Mouse (Mus musculus) embryonic facial prominence, embryonic 12.5 days (tissue): ENCODE measurements around the gene Rars2. TPM values are rescaled to one million over a fixed set of nuclear protein-coding genes. Genes with fewer than 3 reads are reported as not detected.

ENCODE experiments used
- ATAC-seq: fragments of 200-750 bp; cut with Nextera tagmentation; 2 replicates; pipeline ENCODE4 v1.8.0; 2017; ENCODE audit not compliant: insufficient number of reproducible peaks, insufficient read depth, low FRiP score, low TSS enrichment
- H3K27ac ChIP-seq: fragments of 300-500 bp; sonication (generic); 2 replicates; pipeline ENCODE4 v1.5.1; 2016; ENCODE audit warnings: mild to moderate bottlenecking
- H3K27me3 ChIP-seq: fragments of 300-500 bp; sonication (generic); 2 replicates; pipeline ENCODE4 v1.6.1; 2016; ENCODE audit warnings: mild to moderate bottlenecking, moderate library complexity
- H3K36me3 ChIP-seq: fragments of 300-500 bp; sonication (generic); 2 replicates; pipeline ENCODE4 v1.6.1; 2016; ENCODE audit warnings: mild to moderate bottlenecking
- H3K4me1 ChIP-seq: fragments of 300-500 bp; sonication (generic); 2 replicates; pipeline ENCODE4 v1.6.1; 2016
- H3K4me2 ChIP-seq: fragments of 300-500 bp; sonication (generic); replicated peaks from 2 replicates; pipeline ENCODE4 v1.6.1; 2016; ENCODE audit warnings: mild to moderate bottlenecking, moderate library complexity
- H3K4me3 ChIP-seq: fragments of 300-500 bp; sonication (generic); 2 replicates; pipeline ENCODE4 v1.5.1; 2016; ENCODE audit warnings: mild to moderate bottlenecking
- H3K9ac ChIP-seq: fragments of 300-500 bp; sonication (generic); 2 replicates; pipeline ENCODE4 v1.6.1; 2016; ENCODE audit warnings: mild to moderate bottlenecking, moderate library complexity
- H3K9me3 ChIP-seq: fragments of 300-500 bp; sonication (generic); 2 replicates; pipeline ENCODE4 v1.6.1; 2016; ENCODE audit warnings: mild to moderate bottlenecking, moderate library complexity
- WGBS: fragments of 180-500 bp; shearing (Covaris S2); methylation state at CpG from one replicate; pipeline ENCODE4 v1.1.7; 2016; 5-methylcytosine and 5-hydroxymethylcytosine counted together
- polyA plus RNA-seq: library from polyadenylated mRNA; unstranded; fragments of >200 nt; fragmentation: Nextera tagmentation; extraction: Ambion mirVana; gene quantifications from 2 replicates; pipeline ENCODE4 v1.2.1, GENCODE M21; 2016

Rars2 gene
- polyA plus RNA-seq, 1 experiment from 2014 or later = 71.3 TPM

DNA sequence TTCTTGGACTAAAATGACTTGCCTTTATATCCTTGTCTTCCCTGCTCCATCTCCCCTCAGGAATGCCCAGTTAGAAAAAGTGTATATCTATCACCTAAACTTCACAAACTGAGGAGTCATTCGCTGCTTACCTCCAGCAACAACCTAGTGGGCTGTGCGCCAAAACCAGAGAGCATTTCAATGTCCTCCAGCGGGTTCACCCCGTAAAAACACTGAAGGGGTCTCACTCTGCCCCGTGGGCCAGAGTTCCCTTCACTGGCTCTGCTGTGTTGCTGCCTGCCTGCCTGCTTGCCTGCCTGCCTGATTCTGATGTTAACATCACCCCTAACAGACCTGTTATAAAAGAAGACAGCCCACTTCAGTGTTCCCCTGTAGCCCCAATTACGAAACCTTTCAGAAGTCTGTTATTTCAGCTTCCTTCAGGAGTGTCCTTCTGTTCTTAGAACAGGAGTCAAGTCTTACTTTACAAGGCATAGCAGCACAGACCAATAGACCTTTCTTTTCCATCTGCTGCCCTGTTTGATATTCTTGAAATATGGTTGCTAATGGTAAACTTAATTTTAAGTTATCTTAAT lies 1.1 kb upstream of the Rars2 start:
- H3K27me3 ChIP-seq = no peaks in the 10 kb centered on the region
- peaks cover 16% of the 10 kb centered on the region for H3K4me1 ChIP-seq
- no peak for ATAC-seq
- peak overlapping the region; percentile 92 for H3K4me2 ChIP-seq
- peak overlapping the region; percentile 83 for H3K4me3 ChIP-seq
- 0 out of 2 replicates have a peak, but pooled peaks cover 5% of the 10 kb centered on the region for H3K36me3 ChIP-seq
- H3K27ac ChIP-seq = no peak overlapping the region
- no peaks in the 10 kb centered on the region for H3K9me3 ChIP-seq
- WGBS = 75% methylated on average over 6 of the region's 6 CpGs
- peak overlapping the region; percentile 66 for H3K9ac ChIP-seq

DNA sequence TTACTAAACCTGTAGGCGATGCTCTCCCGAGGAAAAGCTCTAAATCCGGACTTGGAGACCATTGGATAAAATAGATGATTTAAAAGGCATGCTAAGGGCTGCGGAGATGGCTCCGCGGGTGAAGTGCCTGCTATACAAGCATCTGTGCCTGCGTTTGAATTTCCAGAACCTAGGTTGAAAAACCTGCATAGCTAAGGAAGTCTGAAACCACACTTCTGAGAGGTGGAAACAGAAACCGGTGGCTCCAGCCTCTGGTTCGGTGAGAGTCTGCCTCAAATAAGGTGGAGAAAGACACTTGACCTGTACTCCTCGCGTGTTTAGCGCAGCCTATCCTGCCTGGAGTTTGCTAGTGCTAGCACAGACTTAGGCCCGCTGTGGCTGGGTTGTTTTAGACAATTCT lies 546 bp downstream of the Rars2 start:
- H3K27me3 ChIP-seq = no peaks in the 10 kb centered on the region
- no peaks in the 10 kb centered on the region for H3K9me3 ChIP-seq
- H3K36me3 ChIP-seq = 0 out of 2 replicates have a peak, but pooled peaks cover 10% of the 10 kb centered on the region
- H3K4me3 ChIP-seq = peak overlapping the region; percentile 83
- ATAC-seq = no peak
- peak overlapping the region; percentile 92 for H3K4me2 ChIP-seq
- peak overlapping the region; percentile 70; the same call in 1 of the 2 replicates for H3K27ac ChIP-seq
- peak overlapping the region; percentile 66 for H3K9ac ChIP-seq
- 1% methylated on average over 13 of the region's 13 CpGs for WGBS
- peaks cover 16% of the 10 kb centered on the region for H3K4me1 ChIP-seq

DNA sequence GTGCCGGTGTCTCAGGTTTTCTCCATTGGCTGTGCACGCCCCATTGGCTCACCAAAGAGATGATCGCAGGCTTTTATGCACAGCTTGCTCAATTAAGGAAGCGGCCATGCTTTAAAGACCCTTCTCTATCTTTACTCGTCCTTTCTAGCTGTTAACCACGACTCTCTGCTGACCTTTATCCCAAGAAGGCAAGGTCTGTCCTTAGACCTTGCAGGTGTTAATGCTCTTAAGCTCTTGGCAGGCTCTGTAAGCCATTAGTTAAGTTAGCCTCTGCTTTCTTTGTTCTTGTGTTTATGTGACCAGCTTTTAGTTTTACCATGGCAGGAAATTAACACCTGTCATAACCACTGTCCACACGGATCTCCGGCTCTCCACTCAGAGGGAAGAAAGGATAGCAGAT lies 1.4 kb downstream of the Rars2 start:
- H3K4me2 ChIP-seq = peak overlapping the region; percentile 92
- H3K36me3 ChIP-seq = 0 out of 2 replicates have a peak, but pooled peaks cover 10% of the 10 kb centered on the region
- peaks cover 16% of the 10 kb centered on the region for H3K4me1 ChIP-seq
- no peaks in the 10 kb centered on the region for H3K27me3 ChIP-seq
- H3K9me3 ChIP-seq = no peaks in the 10 kb centered on the region
- no peak for ATAC-seq
- WGBS = 78% methylated on average over 8 of the region's 8 CpGs
- no peak overlapping the region for H3K9ac ChIP-seq
- no peak overlapping the region for H3K27ac ChIP-seq
- peak overlapping the region; percentile 83; the same call in 1 of the 2 replicates for H3K4me3 ChIP-seq

DNA sequence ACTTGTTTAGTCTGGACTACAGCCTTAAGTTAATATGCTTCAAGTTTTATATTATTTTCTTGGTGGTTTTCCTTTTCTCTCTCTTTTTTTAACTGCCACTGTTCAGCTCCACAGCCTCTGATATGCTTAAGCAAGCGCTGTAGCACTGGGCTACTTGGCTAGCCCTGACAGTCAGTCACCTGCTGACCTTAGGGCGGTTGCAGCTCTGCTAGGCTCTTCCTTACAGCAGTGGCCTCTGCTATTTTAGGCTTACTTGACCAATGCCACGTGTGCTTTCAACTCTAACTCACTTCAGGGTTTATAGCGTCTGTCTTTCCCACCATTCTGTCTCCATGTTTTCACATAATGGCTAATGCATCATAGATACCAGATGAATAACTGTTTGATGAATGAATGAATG lies 10.8 kb downstream of the Rars2 start:
- ATAC-seq = no peak
- H3K36me3 ChIP-seq = peaks cover 23% of the 10 kb centered on the region
- no peaks in the 10 kb centered on the region for H3K27me3 ChIP-seq
- H3K4me3 ChIP-seq = no peak overlapping the region
- H3K4me1 ChIP-seq = no peaks in the 10 kb centered on the region
- H3K9ac ChIP-seq = no peak overlapping the region
- H3K9me3 ChIP-seq = no peaks in the 10 kb centered on the region
- 85% methylated on average over 4 of the region's 4 CpGs for WGBS
- no peak overlapping the region for H3K4me2 ChIP-seq
- H3K27ac ChIP-seq = no peak overlapping the region

GRCm38 (mm10) chr4:34626401-34626800 lies 11.6 kb downstream of the Rars2 start:
- Histone ChIP-seq H3K27ac (no peak overlapping the region), H3K4me1 (no peaks in the 10 kb centered on the region), H3K27me3 (no peaks in the 10 kb centered on the region), H3K36me3 (peaks cover 30% of the 10 kb centered on the region), H3K9ac (no peak overlapping the region), H3K4me2 (no peak overlapping the region), H3K4me3 (no peak overlapping the region), H3K9me3 (no peaks in the 10 kb centered on the region)
- WGBS = 90% methylated on average over 6 of the region's 6 CpGs
- ATAC-seq = no peak

DNA sequence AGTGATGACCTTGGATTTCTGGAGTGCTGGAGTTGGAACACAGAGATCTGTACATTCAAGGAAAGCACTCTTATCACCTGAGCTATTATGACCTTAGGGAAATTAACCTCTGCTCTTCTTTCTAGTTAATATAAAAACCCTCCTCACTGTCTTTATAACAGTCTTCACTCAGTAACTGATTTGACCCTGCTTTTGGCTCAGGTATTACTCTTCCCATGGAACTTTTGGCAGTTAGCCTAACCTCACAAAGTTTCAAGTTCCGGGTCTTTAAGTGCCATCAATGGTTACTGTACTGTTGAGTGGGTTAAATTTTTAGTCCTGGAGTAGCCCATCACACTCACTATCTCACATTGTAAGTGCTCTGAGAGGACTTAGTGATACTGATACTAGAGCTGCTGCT lies 15.2 kb downstream of the Rars2 start:
- Histone ChIP-seq H3K27me3 (no peaks in the 10 kb centered on the region), H3K27ac (no peak overlapping the region), H3K4me1 (no peaks in the 10 kb centered on the region), H3K9ac (no peak overlapping the region), H3K9me3 (no peaks in the 10 kb centered on the region), H3K4me2 (no peak overlapping the region), H3K4me3 (no peak overlapping the region), H3K36me3 (peaks cover 46% of the 10 kb centered on the region)
- 82% methylated on average over 1 of the region's 1 CpGs for WGBS
- no peak for ATAC-seq

DNA sequence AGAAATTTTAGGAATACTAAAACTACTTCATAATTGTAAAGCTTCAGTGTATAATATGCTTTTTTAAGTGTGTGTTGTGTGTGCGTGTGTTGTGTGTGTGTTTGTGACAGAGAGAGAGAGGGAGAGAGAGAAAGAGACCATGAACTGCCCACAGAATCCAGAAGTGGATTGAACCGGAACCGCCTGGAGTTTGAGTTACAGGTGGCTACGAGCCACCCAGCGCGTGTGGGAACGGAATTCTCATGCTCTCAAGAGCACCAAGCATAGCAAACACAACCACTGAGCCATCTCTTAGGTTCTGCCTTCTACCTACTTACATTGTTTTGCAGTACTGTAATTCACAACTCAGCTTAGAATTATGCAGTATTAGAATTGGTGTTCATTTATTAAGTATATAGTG lies 19.4 kb downstream of the Rars2 start:
- H3K4me3 ChIP-seq = no peak overlapping the region
- no peak overlapping the region for H3K9ac ChIP-seq
- no peak overlapping the region for H3K4me2 ChIP-seq
- 88% methylated on average over 7 of the region's 7 CpGs for WGBS
- no peak overlapping the region for H3K27ac ChIP-seq
- ATAC-seq = no peak
- no peaks in the 10 kb centered on the region for H3K4me1 ChIP-seq
- H3K36me3 ChIP-seq = peaks cover 31% of the 10 kb centered on the region
- H3K9me3 ChIP-seq = no peaks in the 10 kb centered on the region
- H3K27me3 ChIP-seq = no peaks in the 10 kb centered on the region

GRCm38 (mm10) chr4:34636036-34636435 lies 21.3 kb downstream of the Rars2 start:
- Histone ChIP-seq H3K36me3 (peaks cover 34% of the 10 kb centered on the region), H3K27ac (no peak overlapping the region), H3K4me2 (no peak overlapping the region), H3K4me3 (no peak overlapping the region), H3K9me3 (no peaks in the 10 kb centered on the region), H3K9ac (no peak overlapping the region), H3K4me1 (no peaks in the 10 kb centered on the region), H3K27me3 (no peaks in the 10 kb centered on the region)
- ATAC-seq = no peak
- 78% methylated on average over 5 of the region's 5 CpGs for WGBS

- no peak for ATAC-seq
- Histone ChIP-seq H3K4me1 (no peaks in the 10 kb centered on the region), H3K4me2 (no peak overlapping the region), H3K9me3 (no peaks in the 10 kb centered on the region), H3K9ac (no peak overlapping the region), H3K27me3 (no peaks in the 10 kb centered on the region), H3K27ac (no peak overlapping the region), H3K36me3 (peaks cover 32% of the 10 kb centered on the region), H3K4me3 (no peak overlapping the region)
- WGBS = 94% methylated on average over 7 of the region's 7 CpGs
These were observed 22.6 kb downstream of the Rars2 start for GRCm38 (mm10) chr4:34637386-34637785.

GRCm38 (mm10) chr4:34637851-34638250 lies 23.1 kb downstream of the Rars2 start:
- H3K9me3 ChIP-seq = no peaks in the 10 kb centered on the region
- no peaks in the 10 kb centered on the region for H3K4me1 ChIP-seq
- H3K9ac ChIP-seq = no peak overlapping the region
- H3K27me3 ChIP-seq = no peaks in the 10 kb centered on the region
- no peak overlapping the region for H3K4me2 ChIP-seq
- H3K4me3 ChIP-seq = no peak overlapping the region
- WGBS = 85% methylated on average over 4 of the region's 4 CpGs
- H3K36me3 ChIP-seq = peaks cover 32% of the 10 kb centered on the region
- no peak overlapping the region for H3K27ac ChIP-seq
- no peak for ATAC-seq

GRCm38 (mm10) chr4:34639745-34640364 lies 25.1 kb downstream of the Rars2 start:
- no peaks in the 10 kb centered on the region for H3K4me1 ChIP-seq
- peak; percentile 47; the same call in 1 of the 2 replicates for ATAC-seq
- H3K27ac ChIP-seq = 0 out of 2 replicates have a peak overlapping the region, but pooled peaks have one; percentile 30
- no peaks in the 10 kb centered on the region for H3K27me3 ChIP-seq
- H3K9ac ChIP-seq = no peak overlapping the region
- peaks cover 26% of the 10 kb centered on the region for H3K36me3 ChIP-seq
- no peak overlapping the region for H3K4me3 ChIP-seq
- H3K4me2 ChIP-seq = no peak overlapping the region
- H3K9me3 ChIP-seq = no peaks in the 10 kb centered on the region
- 55% methylated on average over 5 of the region's 5 CpGs for WGBS

DNA sequence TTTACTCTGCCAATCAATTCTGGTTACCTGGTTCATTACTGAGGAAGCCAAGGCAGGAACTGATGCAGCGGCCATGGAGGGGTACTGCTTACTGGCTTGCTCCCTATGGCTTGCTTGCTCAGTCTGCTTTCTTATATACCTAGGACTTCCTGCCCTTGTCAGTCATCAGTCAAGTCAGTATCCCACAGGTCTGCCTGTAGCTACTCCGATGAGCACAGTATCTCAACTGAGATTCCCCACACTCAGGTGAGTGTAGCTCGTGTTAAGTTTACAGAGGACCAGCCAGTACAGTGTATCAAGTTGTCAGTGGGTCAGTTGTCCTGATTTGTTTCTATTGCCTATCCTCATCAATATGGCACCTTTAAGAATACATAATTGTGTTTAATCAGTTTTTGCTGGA lies 26.0 kb downstream of the Rars2 start:
- H3K4me1 ChIP-seq = no peaks in the 10 kb centered on the region

More for the DNA sequence above, 26.0 kb downstream of the Rars2 start:
- Histone ChIP-seq H3K4me2 (no peak overlapping the region), H3K9ac (no peak overlapping the region), H3K9me3 (no peaks in the 10 kb centered on the region), H3K27ac (no peak overlapping the region), H3K4me3 (no peak overlapping the region), H3K27me3 (no peaks in the 10 kb centered on the region), H3K36me3 (peaks cover 27% of the 10 kb centered on the region)
- no peak for ATAC-seq
- WGBS = 93% methylated on average over 3 of the region's 3 CpGs
